Mouse (Mus musculus): ENCODE data around the gene Pde7b.

Gene Pde7b

GRCm38 (mm10) chr10:20633085-20633415 is 91.8 kb downstream of the Pde7b start:
- DNase-seq: no peak

DNA sequence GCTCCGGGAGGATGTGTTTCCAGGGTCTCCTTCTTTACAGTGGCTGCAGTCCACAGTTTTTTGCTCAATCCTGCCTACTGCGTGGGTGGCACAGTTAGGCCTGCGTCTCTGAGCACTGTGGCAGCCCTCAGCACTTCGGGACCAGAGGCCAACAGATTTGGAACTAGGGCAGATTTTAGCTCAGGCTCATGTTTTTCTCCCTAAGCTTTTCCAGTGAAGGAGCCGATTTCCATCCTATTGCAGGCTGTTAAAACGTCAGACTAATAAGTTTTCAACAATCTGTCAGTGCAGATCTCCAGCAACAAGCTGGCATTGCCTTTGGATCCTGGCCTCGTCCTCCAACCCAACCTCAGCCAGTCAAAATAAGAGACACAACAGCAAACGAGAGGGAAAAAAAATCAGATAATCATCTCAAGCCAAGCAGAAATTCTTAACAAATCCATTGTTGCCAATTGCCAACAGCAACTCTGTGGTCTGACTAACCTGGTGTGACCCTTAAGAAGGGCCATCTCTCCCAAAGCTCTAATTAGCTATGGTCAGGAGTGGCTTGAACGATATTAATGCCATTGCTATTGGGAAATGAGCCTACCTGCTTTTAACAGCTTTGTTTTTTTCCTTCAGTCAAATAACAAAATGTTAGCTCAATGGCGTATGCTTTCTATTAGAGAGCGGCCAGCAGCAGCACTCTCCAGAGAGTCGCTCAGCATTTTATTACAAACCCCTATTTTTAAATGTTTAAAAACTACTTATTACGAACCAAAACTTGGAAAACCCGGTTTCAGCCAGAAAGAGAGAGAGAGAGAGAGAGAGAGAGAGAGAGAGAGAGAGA is 92.4 kb downstream of the Pde7b start:
- no peak for DNase-seq

DNA sequence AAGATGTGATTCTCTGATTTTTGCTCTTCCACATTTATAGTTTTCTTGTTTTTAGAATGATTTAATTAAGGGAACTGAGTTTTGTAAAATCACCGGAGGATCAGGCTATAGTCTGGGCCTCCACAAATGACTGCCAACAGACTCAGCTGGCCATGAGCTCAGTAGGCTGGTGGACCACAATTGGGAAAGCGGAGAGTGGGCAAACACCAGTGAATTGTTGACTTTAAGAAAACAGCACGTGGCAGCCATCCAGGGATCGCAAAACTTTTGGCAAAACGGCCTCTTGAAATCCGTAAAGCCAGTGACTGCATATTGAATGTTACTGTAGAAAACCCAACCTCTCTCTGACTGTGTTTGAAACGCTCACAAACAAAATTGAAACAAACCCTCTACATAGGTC is 94.8 kb downstream of the Pde7b start:
- no peak for DNase-seq

GRCm38 (mm10) chr10:20625702-20626375 is 99.0 kb downstream of the Pde7b start:
- DNase-seq: no peak

DNA sequence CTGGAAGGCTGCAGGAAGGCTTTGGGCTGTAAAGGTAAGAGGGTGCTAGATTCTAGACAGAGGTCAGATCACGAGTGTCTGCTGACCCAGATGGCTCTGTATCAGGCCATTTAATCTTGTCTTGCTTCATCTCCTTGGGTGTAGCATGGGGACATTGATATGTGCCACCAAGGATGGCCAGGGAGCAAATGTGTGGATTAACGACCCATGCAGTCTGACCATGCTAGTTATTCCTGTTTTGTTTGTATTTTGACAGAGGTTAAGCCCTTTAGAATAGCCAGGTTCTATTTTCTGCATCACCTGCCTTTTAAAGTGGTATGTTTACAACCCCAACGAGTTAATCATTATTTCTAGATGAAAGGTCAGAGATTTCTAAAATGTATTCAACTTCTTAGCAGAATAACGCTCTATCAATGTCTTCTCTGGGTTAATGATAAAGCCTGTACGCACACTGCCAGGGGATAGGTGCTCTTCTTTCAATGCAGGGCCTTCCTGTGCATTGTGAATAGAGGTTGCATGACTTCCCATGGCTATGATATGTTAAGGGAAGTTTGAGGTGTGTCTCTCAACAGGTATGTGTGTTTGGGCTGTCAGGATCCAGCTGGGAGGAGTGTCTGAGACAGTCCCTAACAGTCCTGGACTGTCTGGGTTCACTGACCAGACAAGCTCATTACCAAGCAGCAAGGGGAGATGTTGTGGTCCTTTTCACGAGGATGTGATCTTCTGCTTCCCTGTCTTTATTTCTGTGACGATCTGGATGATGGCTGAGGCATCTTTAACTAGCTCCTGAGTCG is 103.0 kb downstream of the Pde7b start:
- no peak for DNase-seq

- no peak for DNase-seq
Measured at GRCm38 (mm10) chr10:20606007-20606406, 118.9 kb downstream of the Pde7b start.

- DNase-seq: no peak
Measured at GRCm38 (mm10) chr10:20595107-20595810, 129.6 kb downstream of the Pde7b start.

DNA sequence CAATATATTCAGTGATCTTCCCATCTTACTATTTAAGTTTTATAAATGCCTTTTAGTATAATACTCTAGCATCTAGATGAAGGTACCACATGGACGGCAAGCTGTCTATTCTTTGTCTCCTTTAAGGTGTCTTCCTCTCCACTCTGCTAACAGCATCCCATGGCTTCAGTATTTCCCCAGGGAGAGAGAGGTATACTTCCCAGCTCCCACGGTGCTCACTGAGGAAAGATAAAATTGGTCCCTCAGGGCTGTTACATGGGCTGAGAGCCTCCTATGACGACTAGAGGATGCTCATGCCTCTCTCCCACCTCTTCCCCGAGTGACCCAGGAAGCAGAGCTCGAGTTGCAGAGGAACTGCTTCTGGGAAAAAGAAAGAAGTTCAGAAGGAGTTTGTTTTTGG is 130.9 kb downstream of the Pde7b start:
- DNase-seq: no peak

DNA sequence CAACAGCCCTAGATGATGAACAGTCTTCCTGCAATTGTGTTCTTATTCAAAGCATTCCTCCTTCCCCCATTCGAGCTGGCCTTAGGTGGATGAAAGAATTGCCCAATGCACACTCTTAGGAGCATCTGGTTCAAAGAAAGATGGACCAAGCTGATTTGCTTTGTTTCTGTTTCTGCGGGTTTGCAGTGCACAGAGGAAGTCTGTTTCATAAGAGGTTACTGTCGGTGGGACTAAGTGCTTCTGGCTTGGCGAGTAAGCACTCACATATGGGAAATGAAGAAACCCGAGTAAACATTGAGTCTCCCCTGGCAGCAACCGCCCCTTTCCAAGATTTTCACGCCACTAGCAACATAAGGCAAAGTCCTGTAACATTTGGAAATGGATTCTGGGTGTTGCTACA is 134.8 kb downstream of the Pde7b start:
- no peak for DNase-seq

DNA sequence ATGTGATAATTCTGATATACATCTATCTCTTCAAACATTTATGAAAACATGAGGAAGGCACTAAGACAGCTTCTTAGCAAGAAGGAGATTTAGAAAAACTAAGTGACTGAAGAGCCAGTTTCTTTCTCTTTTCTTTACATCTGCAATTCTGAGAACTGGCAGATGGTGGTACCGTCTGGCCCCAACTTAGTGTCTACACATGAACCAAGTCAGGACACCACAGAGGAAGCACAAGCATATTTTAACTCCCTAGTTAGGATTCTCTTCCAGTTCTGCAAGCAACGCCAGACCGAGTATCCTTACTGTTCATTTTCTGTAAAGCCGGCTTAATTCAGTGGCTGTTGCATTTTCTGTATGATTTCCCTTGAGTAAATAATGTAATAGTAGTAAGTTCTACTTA is 138.9 kb downstream of the Pde7b start:
- DNase-seq: no peak

DNA sequence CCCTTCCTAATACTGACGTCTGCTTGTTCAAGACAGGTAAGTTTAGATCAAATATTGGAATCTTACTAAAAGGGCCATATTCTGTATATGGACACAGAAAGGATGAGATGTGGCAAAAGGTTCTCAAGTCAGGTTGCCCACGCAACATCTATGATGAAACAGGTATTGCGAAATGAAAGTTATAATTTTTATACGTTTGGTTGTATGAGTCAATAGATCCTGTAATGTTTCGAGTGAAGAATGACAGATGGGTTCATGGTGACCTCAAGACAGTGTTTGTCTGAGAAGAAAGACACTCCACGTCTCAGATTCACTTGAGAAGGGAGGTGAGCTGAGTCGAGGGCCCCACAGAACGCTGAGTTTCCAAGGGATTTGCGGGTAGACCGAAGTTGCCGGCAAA is 149.9 kb downstream of the Pde7b start:
- DNase-seq: no peak

DNA sequence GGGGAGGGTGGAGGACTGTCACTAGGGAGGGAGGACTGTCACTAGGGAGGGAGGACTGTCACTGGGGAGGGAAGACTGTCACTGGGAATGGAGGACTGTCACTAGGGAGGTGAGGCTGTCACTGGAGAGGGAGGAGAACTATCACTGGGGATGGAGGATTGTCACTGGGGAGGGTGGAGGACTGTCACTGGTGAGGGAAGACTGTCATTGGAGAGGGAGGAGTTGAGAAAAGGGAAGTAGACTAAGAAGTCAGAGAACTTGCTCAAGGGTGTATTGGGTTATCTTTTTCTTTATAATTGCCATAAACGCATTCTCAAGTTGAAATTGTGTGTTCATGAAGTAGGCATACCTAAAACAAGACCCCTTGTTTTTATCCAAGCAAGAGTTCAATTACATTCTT is 150.5 kb downstream of the Pde7b start:
- no peak for DNase-seq

GRCm38 (mm10) chr10:20571521-20571920 is 153.4 kb downstream of the Pde7b start:
- no peak for DNase-seq

DNA sequence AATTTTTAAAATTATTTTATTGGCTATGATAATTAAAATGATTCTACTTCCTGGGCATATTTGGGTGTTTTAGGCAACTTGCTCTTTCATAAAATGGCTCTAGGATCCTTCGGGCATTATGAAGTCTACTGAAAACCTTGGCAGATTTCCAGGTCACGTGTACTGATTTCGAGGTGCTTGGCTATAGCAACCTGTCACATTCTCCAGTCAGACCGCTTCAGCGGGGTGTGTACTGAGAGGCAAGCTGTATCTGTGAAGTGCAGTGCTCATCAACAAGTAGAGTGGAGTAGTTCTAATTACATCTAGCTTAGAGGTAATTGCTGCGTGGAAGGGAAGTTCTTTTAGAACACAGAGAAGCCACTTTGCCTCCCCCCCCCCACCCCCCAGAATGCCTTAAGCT is 156.2 kb downstream of the Pde7b start:
- no peak for DNase-seq

- no peak for DNase-seq
Measured at GRCm38 (mm10) chr10:20567684-20568236, 157.1 kb downstream of the Pde7b start.

DNA sequence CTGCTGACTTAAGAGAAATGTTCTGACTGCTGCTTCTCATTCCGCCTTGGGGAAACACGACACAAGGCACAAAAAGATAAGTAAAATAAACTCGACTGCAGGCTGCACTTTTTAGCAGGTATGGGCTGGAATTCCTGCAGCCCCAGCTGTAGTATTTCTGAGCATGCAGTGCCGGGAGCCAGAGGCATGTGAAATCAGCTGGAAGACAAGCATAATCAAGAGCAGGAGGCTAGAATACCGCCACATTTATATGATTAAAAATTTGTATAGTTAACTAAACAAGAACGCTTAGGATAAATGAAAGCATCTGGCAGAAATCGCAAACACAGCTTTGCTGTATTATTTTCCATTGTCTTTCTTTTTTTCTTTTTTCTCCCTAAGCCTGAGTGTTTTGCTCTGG is 168.4 kb downstream of the Pde7b start:
- DNase-seq: no peak

GRCm38 (mm10) chr10:20551341-20551740 is 173.5 kb downstream of the Pde7b start:
- DNase-seq: no peak

DNA sequence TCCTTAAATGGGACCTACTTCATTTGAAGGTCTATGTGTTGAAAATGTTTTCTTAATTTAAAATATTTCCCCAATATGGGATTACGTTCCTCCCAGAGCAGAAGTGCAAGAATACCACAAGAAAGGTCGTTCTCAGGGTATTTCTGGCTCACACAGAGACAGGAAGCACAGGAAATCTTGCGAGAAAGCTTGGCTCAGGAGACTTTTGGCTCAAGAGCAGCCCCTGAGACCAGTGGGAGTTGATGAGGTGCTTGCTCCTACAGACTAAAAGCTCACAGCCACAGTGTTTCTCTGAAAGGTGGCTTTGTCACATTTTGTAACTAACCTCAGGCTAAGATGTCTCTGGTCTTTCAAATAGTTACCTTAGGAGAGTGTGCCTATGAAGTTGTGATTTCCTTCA is 174.1 kb downstream of the Pde7b start:
- DNase-seq: no peak

- DNase-seq: no peak
Measured at GRCm38 (mm10) chr10:20550161-20550560, 174.7 kb downstream of the Pde7b start.

DNA sequence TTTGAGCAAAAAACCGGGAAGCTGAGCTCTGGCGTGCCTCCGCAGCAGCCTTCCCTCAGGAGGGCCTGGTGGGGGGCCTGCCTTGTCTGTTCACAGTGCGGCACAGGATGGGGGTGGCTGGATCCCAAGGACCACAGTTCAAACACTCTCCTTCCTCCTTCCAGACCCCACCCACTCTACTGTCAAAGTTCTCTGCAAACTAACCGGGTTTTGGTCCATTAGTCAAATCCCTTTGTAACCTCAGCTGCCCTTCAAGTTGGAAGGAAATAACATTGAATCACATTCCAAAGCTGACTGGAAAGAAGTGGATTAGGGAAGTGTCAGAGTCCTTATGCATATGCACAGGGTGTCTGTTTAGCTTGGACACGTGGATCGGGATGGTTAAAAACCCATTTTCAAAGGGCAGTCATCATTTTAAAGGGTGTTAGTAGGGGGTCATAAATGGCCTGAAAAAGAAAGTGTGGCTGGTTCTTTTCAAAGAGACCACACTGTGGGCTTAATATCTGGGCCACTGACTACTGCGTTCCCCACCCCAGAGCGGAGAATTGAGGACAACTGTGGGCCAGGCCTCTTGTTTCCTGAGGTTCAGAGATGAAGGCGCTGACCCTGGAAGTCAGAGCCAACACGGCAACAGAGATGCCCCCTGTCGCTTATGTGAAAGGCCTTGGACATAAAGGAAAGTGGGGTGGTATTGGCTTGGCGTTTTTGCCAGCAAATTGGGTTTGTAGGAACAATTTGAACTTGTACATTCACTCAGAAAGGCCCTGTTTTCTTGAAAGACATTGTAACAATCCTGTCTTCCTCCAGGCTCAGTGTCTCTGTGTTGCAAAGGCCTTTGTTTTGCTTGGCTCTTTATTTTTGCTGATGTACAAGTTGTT is 175.8 kb downstream of the Pde7b start:
- DNase-seq: no peak

- DNase-seq: no peak
Measured at GRCm38 (mm10) chr10:20547951-20548551, 176.8 kb downstream of the Pde7b start.

All from thymus, adult 18-20 months (tissue).